Mouse (Mus musculus) lung, postnatal 0 days (tissue): ENCODE measurements around the gene Cgnl1.

Experiments used
- CTCF ChIP-seq: IDR thresholded peaks from 2 replicates; pipeline ENCODE4 v1.5.1; 2016; ENCODE audit warnings: antibody characterized with exemption, mild to moderate bottlenecking
- EP300 ChIP-seq: IDR thresholded peaks from 2 replicates; pipeline ENCODE4 v1.6.1; 2016; ENCODE audit warnings: antibody characterized with exemption, mild to moderate bottlenecking, control low read depth

DNA sequence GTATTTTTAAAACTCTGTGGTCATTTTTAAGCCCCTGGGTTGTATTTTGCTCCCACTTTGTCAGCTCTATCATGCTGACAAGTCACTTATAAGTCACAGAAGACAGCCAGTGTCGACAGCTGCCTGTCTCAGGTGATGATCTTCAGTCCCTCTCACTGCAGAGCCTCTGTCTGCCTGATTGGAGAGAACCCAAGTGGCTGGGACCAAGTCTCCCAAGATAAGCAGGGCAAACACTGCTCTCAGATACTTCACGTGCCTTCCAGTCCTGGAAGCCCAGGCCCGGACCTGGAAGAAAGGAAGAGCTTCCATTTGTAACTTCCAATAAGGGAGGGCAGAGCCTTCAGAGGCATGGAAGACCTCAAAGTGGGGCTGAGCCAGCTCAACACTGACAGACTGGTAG lies 49.0 kb downstream of the Cgnl1 start:
- no peak for TF ChIP-seq CTCF
- no peak for TF ChIP-seq EP300
